Mouse (Mus musculus) stomach, adult 2 months (tissue): Measurements from ENCODE around the gene Otol1. TPM values are rescaled to one million over a fixed set of nuclear protein-coding genes. Genes with fewer than 3 reads are reported as not detected.

ENCODE experiments used
- polyA plus RNA-seq: library from polyadenylated mRNA; depleted of rRNA; stranded (reverse); fragments of >200 nt; gene quantifications from 2 replicates; pipeline ENCODE4 v1.2.3, GENCODE M21; 2012; rRNA removed

The Otol1 gene
- polyA plus RNA-seq, result not detected in 2 replicates

GRCm38 (mm10) chr3:70007313-70007712, at the start of gene Otol1:
Gene Otol1, plus strand, starts transcription at chr3:70007613.

Other genes starting within 250 kb of the Otol1 start
- 211 and 318 TPM in 2 replicates for gene Sptssb, start 147.7 kb upstream of the Otol1 start, polyA plus RNA-seq